Mouse (Mus musculus) gonadal fat pad, adult 2 months (tissue): ENCODE data around the gene Arhgef7. TPM values are rescaled to one million over a fixed set of nuclear protein-coding genes. Genes with fewer than 3 reads are reported as not detected.
"Not testable (repeated sequence)": the region's sequence is repeated elsewhere in the genome, so short reads cannot be mapped to it uniquely, and the experiment has no call there.

ENCODE experiments used
- DNase-seq: peaks from one replicate; pipeline ENCODE4 v3.0.0-alpha.2; 2012; ENCODE audit warnings: low read depth
- polyA plus RNA-seq: library from polyadenylated mRNA; depleted of rRNA; stranded (reverse); fragments of >200 nt; gene quantifications from 2 replicates; pipeline ENCODE4 v1.2.3, GENCODE M21; 2012; rRNA removed

Arhgef7 gene
- polyA plus RNA-seq, 1 experiment, result 24.5 TPM

- DNase-seq, result no peak
Measured at GRCm38 (mm10) chr8:11834691-11835090, 107.2 kb downstream of the Arhgef7 start.

DNA sequence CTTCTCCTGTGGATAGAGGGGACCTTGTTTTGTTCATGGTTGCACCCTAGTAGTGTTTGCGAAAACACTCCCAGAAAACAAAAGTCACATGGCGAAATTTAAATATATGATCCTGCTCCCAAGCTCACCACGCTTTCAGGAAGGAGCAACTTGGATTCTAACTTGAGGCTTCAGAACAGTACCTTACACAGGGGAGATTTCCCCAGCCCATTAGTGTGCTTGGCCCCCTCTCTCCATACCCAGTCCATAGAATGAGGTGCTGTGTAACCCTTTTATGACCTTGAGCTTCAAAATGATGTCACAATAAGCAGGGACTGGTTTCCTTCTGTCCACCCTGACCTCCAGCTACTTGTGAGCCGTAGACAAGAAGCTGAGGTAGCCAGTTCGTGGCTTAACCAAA, 112.7 kb downstream of the Arhgef7 start, which contains the start of gene Tex29:
Tex29 (plus strand) TSS at position 301 of the 400 bp plus-strand sequence.
- no peak for DNase-seq

- DNase-seq, result no peak
Measured at GRCm38 (mm10) chr8:11841571-11841970, 114.0 kb downstream of the Arhgef7 start.

GRCm38 (mm10) chr8:11842757-11843156, 115.2 kb downstream of the Arhgef7 start:
- no peak for DNase-seq

- DNase-seq, result no peak
Measured at GRCm38 (mm10) chr8:11843677-11844315, 116.3 kb downstream of the Arhgef7 start.

- DNase-seq, result no peak
Measured at GRCm38 (mm10) chr8:11844316-11844685, 116.8 kb downstream of the Arhgef7 start.

- no peak for DNase-seq
Measured at GRCm38 (mm10) chr8:11846807-11847206, 119.3 kb downstream of the Arhgef7 start.

DNA sequence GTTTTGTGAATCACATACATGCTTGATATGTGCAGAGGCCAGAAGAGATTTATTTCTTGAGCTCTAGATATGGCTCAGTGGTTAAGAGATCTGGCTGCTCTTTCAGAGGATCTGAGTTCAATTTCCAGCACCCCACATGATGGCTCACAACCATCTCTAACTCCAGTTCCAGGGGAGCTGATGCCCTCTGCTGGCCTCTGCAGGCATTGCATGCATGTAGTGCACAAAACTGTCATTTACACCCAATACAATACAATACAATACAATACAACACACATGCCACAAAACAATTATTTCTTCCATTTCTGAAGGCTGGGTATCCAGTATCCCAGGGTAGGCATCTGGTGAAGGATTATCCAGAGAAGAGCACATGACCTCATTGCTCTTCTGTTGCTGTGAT, 140.3 kb downstream of the Arhgef7 start:
- no peak for DNase-seq

GRCm38 (mm10) chr8:11874227-11874626, 146.7 kb downstream of the Arhgef7 start:
- not testable (repeated sequence) for DNase-seq

DNA sequence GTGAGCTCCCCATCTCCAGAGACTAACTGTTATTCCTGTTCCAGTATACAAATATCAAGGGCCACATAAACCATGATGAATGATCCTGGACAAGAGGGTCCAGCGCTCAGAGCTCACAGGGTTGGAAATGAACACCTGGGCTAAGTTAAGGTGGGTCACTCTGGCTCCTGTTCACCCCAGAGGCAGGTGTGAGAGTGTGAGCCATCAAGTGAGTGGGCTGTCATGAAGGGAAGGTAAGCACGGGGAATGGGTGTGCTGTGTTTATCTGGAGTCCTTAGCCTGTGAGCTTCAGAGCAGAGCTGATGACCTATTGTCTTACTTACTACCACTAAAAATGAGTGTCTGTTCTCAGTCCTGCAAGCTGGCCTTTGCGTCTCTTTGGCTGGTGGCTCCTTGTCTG, 157.1 kb downstream of the Arhgef7 start:
- DNase-seq, result no peak

Other genes with a start within 250 kb of the Arhgef7 start
- gene Rab20, start 249.0 kb upstream of the Arhgef7 start, polyA plus RNA-seq, result 39.1 and 46.9 TPM in 2 replicates
- gene Naxd, start 230.2 kb upstream of the Arhgef7 start, polyA plus RNA-seq, result 186 and 189 TPM in 2 replicates
- 36.2 and 39.0 TPM in 2 replicates for gene Cars2, start 176.9 kb upstream of the Arhgef7 start, polyA plus RNA-seq
- 16.2 and 21.7 TPM in 2 replicates for gene Ing1, start 172.2 kb upstream of the Arhgef7 start, polyA plus RNA-seq
- gene Ankrd10, start 92.0 kb upstream of the Arhgef7 start, polyA plus RNA-seq, result 58.8 and 66.0 TPM in 2 replicates
- gene 1700016D06Rik, start 26.7 kb upstream of the Arhgef7 start, polyA plus RNA-seq, result 0.74 TPM in 1 of 2 replicates, not detected in the other
- gene Tex29, start 112.8 kb downstream of the Arhgef7 start, polyA plus RNA-seq, result 0.38 TPM in 2 replicates